Mouse (Mus musculus) gastrocnemius, postnatal 25 days (tissue): ENCODE data around the gene Cox11. TPM values are rescaled to one million over a fixed set of nuclear protein-coding genes. Genes with fewer than 3 reads are reported as not detected.

Experiments used
- total RNA-seq, 2 experiments: library from RNA; stranded (reverse); gene quantifications; 1 replicate in 1 of 2; 2 replicates in 1 of 2; pipeline ENCODE4 v1.2.3; 2021

Cox11 gene
- total RNA-seq, 2 experiments from 2014 or later = 20.8 to 25.0 TPM

Other genes starting within 250 kb of the Cox11 start
- 1 to 10 TPM; 3.3 to 5.4 TPM for gene Hlf, start 247.3 kb upstream of the Cox11 start, total RNA-seq
- 10 to 100 TPM; 14.7 to 16.0 TPM for gene Stxbp4, start 89 bp upstream of the Cox11 start, total RNA-seq
- 10 to 100 TPM; 10.1 to 12.7 TPM for gene Tom1l1, start 50.2 kb downstream of the Cox11 start, total RNA-seq